Mouse (Mus musculus): ENCODE results near the gene Rpl22l1.

GRCm38 (mm10) chr3:28827605-28828004 is 22.4 kb downstream of the Rpl22l1 start:
- TF ChIP-seq CTCF (IDR thresholded peaks at IDR 0.05; ENCODE audit: low read depth) (no peak), EP300 (IDR thresholded peaks at IDR 0.05; ENCODE audit: low read depth) (no peak)
